Mouse (Mus musculus) small intestine, adult 2 months (tissue): ENCODE data around the gene Npas3.

Experiments used
- CTCF ChIP-seq: fragments of 200-500 bp; IDR thresholded peaks from 2 replicates; pipeline ENCODE4 v1.5.1; 2012; ENCODE audit warnings: low read depth, mild to moderate bottlenecking, control low read depth, inconsistent platforms, low read length, moderate library complexity, mixed read lengths; ENCODE audit not compliant: insufficient replicate concordance, insufficient read length; ENCODE audit errors: extremely low read depth
- POLR2A ChIP-seq: fragments of 200-500 bp; IDR thresholded peaks from 2 replicates; pipeline ENCODE4 v1.6.1; 2012; ENCODE audit warnings: low read depth, mild to moderate bottlenecking, control low read depth, inconsistent platforms, low read length, moderate library complexity

DNA sequence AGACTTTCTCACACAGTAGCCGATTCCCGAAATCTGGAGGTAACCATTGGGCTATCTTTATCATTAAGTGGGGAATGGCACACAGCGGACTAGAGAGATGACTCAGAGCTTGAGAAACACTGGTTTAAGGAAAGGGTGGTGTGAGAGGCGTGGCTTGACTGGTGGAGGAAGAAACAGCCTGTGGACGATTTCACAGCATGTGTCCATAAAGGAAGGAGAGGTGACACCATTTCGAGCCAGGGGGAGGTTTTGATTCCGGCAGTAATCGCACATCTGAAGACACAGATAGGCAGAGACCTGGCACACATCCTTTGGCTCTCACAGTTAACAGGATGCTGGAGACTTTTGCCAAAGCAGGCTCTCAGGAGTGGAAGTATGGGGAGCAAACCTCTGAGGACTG lies 660.3 kb downstream of the Npas3 start:
- TF ChIP-seq CTCF (no peak), POLR2A (no peak)
